Mouse (Mus musculus): Measurements from ENCODE around the gene Dnmt3a.

- no peak; the same call in 1 of the 2 replicates for TF ChIP-seq CTCF (IDR thresholded peaks at IDR 0.05)
- TF ChIP-seq EP300 (IDR thresholded peaks at IDR 0.05): no peak
Measured at GRCm38 (mm10) chr12:3842843-3843242, 37.0 kb downstream of the Dnmt3a start.

Data from lung, postnatal 0 days (tissue).